Comparison of ENCODE assay signal across 8 mouse cellular contexts in the genomic region with DNA sequence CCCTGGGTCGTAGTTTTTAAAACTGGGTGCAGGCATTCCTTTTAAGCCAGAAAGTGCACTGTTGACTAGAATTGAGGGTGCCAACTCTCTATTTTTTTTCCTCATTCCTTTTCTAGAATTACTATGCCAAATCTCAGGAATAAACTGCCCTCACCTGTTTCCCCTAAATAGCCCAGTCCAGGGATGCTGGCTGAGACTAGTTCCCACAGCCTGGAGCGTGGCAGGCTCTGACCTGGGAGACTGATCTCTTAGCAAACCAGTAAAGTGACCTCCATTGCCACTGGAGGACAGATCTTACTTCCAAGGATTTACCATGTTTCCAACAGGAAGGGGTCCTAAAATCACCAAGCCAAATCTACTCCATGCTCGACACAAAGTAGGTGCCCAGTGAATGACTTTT. TPM values are rescaled to one million over a fixed set of nuclear protein-coding genes. Genes with fewer than 3 reads are reported as not detected.
DNase-seq lines count a peak whose midpoint lies in the region; ATAC-seq and TF ChIP-seq lines count a peak whose summit lies in the region.

No protein-coding gene starts in this region.

- no peak for DNase-seq in testis, postnatal 14 days (ENCODE audit: low spot score)
- no peak for DNase-seq in cerebellum, adult 9-10 months
- no peak for DNase-seq in frontal cortex, postnatal 36 days (ENCODE audit: low spot score in 2 of 2)
- DNase-seq in layer of hippocampus, adult 8-10 months (ENCODE audit: low spot score in 2 of 2) = no peak
- no peak for DNase-seq in spleen, adult 12 weeks (ENCODE audit: low spot score)

- TF ChIP-seq CTCF in testis, adult 2 months (IDR thresholded peaks at IDR 0.05; ENCODE audit: control insufficient read depth, insufficient read depth, insufficient replicate concordance, low read depth, low read length) = no peak

- peak overlapping the region; percentile 54 for H3K4me2 ChIP-seq in hindbrain, embryonic 15.5 days
- peak overlapping the region; percentile 73 for H3K4me2 ChIP-seq in limb, embryonic 15.5 days

- peak overlapping the region; percentile 88 for H3K4me3 ChIP-seq in testis, adult 2 months (ENCODE audit: control insufficient read depth, low read depth, low read length)
- H3K4me3 ChIP-seq in hindbrain, embryonic 15.5 days = peak overlapping the region; percentile 88
- H3K4me3 ChIP-seq in limb, embryonic 15.5 days = peak overlapping the region; percentile 62; the same call in 1 of the 2 replicates

- no peaks in the 10 kb centered on the region; the same call in 1 of the 2 replicates for H3K4me1 ChIP-seq in testis, adult 2 months (ENCODE audit: control insufficient read depth, insufficient read depth, low read length)
- peaks cover 11% of the 10 kb centered on the region for H3K4me1 ChIP-seq in hindbrain, embryonic 15.5 days (replicated peaks)
- peaks cover 13% of the 10 kb centered on the region for H3K4me1 ChIP-seq in limb, embryonic 15.5 days

- 89% methylated on average over 3 of the region's 3 CpGs for WGBS in hindbrain, embryonic 15.5 days
- 87% methylated on average over 3 of the region's 3 CpGs for WGBS in limb, embryonic 15.5 days

- no peaks in the 10 kb centered on the region for H3K27me3 ChIP-seq in testis, adult 2 months (ENCODE audit: control insufficient read depth, insufficient read depth, low read length)
- H3K27me3 ChIP-seq in hindbrain, embryonic 15.5 days = peaks cover 6% of the 10 kb centered on the region; the same call in 1 of the 2 replicates
- no peaks in the 10 kb centered on the region for H3K27me3 ChIP-seq in limb, embryonic 15.5 days

- H3K36me3 ChIP-seq in testis, adult 2 months (ENCODE audit: control insufficient read depth, insufficient read depth, low read length) = no peaks in the 10 kb centered on the region
- H3K36me3 ChIP-seq in hindbrain, embryonic 15.5 days = peaks cover 17% of the 10 kb centered on the region
- H3K36me3 ChIP-seq in limb, embryonic 15.5 days = peaks cover 20% of the 10 kb centered on the region

- no peak for ATAC-seq in hindbrain, embryonic 15.5 days (ENCODE audit: low FRiP score, low read depth)
- no peak for ATAC-seq in limb, embryonic 15.5 days (ENCODE audit: insufficient number of reproducible peaks, low FRiP score, low TSS enrichment, low read depth)

- H3K9me3 ChIP-seq in hindbrain, embryonic 15.5 days = no peaks in the 10 kb centered on the region
- no peaks in the 10 kb centered on the region for H3K9me3 ChIP-seq in limb, embryonic 15.5 days

- TF ChIP-seq POLR2A in testis, adult 2 months (IDR thresholded peaks at IDR 0.05; ENCODE audit: control insufficient read depth, low read depth, low read length) = no peak

- H3K9ac ChIP-seq in hindbrain, embryonic 15.5 days = peak overlapping the region; percentile 59; the same call in 1 of the 2 replicates
- H3K9ac ChIP-seq in limb, embryonic 15.5 days = no peak overlapping the region; the same call in 1 of the 2 replicates

- no peak overlapping the region for H3K27ac ChIP-seq in testis, adult 2 months (ENCODE audit: control insufficient read depth, insufficient read depth, low read depth, low read length)
- H3K27ac ChIP-seq in hindbrain, embryonic 15.5 days (replicated peaks) = no peak overlapping the region
- no peak overlapping the region for H3K27ac ChIP-seq in limb, embryonic 15.5 days

RNA-seq across cellular contexts. Expression of a gene that starts 1.3 kb away (rescaled TPM):
- 454 and 457 TPM in 2 replicates for polyA plus RNA-seq in testis, adult 2 months (2012; rRNA removed)
- polyA plus RNA-seq in hindbrain, embryonic 15.5 days (2015; fragmentation: Nextera tagmentation; extraction: Ambion mirVana) = 346 and 360 TPM in 2 replicates
- polyA plus RNA-seq in limb, embryonic 15.5 days (2015; fragmentation: Nextera tagmentation; extraction: Ambion mirVana) = 221 and 243 TPM in 2 replicates
- 100 to 1,000 TPM; 221 to 280 (median 257) TPM for total RNA-seq in layer of hippocampus, adult 8-10 months (2022)

RNA-seq across cellular contexts. Expression of a gene that starts 2.4 kb away (rescaled TPM):
- 26.9 and 31.6 TPM in 2 replicates for polyA plus RNA-seq in testis, adult 2 months (2012; rRNA removed)
- polyA plus RNA-seq in hindbrain, embryonic 15.5 days (2015; fragmentation: Nextera tagmentation; extraction: Ambion mirVana) = 0.35 and 0.42 TPM in 2 replicates
- not detected in 2 replicates for polyA plus RNA-seq in limb, embryonic 15.5 days (2015; fragmentation: Nextera tagmentation; extraction: Ambion mirVana)
- under 1 TPM in 2 of 4 experiments, not detected in 2; 0.61 to 0.75 TPM for total RNA-seq in layer of hippocampus, adult 8-10 months (2022)

RNA-seq across cellular contexts. Expression of a gene that starts 35.8 kb away (rescaled TPM):
- polyA plus RNA-seq in testis, adult 2 months (2012; rRNA removed) = 2.6 and 3.4 TPM in 2 replicates
- polyA plus RNA-seq in hindbrain, embryonic 15.5 days (2015; fragmentation: Nextera tagmentation; extraction: Ambion mirVana) = 4.2 and 5.1 TPM in 2 replicates
- polyA plus RNA-seq in limb, embryonic 15.5 days (2015; fragmentation: Nextera tagmentation; extraction: Ambion mirVana) = 21.5 and 28.0 TPM in 2 replicates
- total RNA-seq in layer of hippocampus, adult 8-10 months (2022) = 1 to 10 TPM; 2.1 to 8.8 (median 5.4) TPM

RNA-seq across cellular contexts. Expression of a gene that starts 38.9 kb away (rescaled TPM):
- polyA plus RNA-seq in testis, adult 2 months (2012; rRNA removed) = 2.7 and 3.1 TPM in 2 replicates
- polyA plus RNA-seq in hindbrain, embryonic 15.5 days (2015; fragmentation: Nextera tagmentation; extraction: Ambion mirVana) = 20.3 and 20.8 TPM in 2 replicates
- polyA plus RNA-seq in limb, embryonic 15.5 days (2015; fragmentation: Nextera tagmentation; extraction: Ambion mirVana) = 25.8 and 26.5 TPM in 2 replicates
- total RNA-seq in layer of hippocampus, adult 8-10 months (2022) = 1 to 10 TPM; 1.4 to 3.5 (median 1.8) TPM

RNA-seq across cellular contexts. Expression of a gene that starts 57.6 kb away (rescaled TPM):
- 0.86 and 1.2 TPM in 2 replicates for polyA plus RNA-seq in testis, adult 2 months (2012; rRNA removed)
- polyA plus RNA-seq in hindbrain, embryonic 15.5 days (2015; fragmentation: Nextera tagmentation; extraction: Ambion mirVana) = 1.7 and 2.5 TPM in 2 replicates
- polyA plus RNA-seq in limb, embryonic 15.5 days (2015; fragmentation: Nextera tagmentation; extraction: Ambion mirVana) = 4.6 and 6.0 TPM in 2 replicates
- total RNA-seq in layer of hippocampus, adult 8-10 months (2022) = 10 to 100 TPM in 2 of 4 experiments, 1 to 10 TPM in 2; 3.8 to 16.9 (median 12.2) TPM

Comparison
In these comparisons a context has a peak if more than half of its experiments do, and no peak if none do; other contexts are left out.
1. RNA of a gene that starts 2.4 kb away (polyA plus RNA-seq): 26.9 to 31.6 TPM in testis, adult 2 months; 0.35 to 0.42 TPM in hindbrain, embryonic 15.5 days and not detected in limb, embryonic 15.5 days; every median in the first group is over 10 times any median in the second.
2. Peak in every context shown above with its lines, with median percentiles within 50 percentile points of each other: H3K4me3 ChIP-seq.